Mouse (Mus musculus): ENCODE measurements around the gene Adamtsl1. TPM values are rescaled to one million over a fixed set of nuclear protein-coding genes. Genes with fewer than 3 reads are reported as not detected.

Gene Adamtsl1
- total and polyA plus RNA-seq, 3 experiments: 0.05 TPM; not detected in 2

DNA sequence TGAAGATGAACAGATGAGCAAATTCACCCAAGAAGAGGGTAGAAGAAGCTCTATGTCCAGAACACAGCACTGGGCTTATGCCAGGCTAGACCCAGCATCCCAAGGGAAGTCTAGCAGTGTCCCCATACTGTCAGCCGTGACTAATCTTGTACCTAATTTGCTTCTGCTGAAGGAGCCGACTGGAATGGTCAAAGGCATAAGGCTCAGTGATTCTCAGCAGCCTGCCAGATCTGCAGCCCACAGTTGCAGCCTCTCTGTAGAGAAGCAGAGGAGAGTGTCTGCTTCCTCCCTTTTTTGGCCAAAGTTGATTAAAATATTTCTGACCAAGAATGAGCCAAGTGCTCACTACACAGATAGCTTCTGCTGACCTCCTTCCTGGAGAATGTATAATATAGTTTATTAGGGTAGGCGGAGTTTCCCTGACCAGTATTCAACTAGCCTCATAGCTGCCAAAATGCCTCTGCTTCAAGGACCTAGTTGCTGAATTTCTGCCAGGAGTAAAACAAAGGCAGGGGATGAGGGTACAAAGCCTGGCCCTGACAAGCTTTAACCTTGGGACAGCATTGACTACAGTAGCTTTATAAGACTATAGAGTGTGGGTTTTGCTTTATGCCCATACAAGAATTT, 804.1 kb downstream of the Adamtsl1 start:
- Histone ChIP-seq H3K4me1 (ENCODE audit: insufficient read depth, low read depth, low read length) (no peaks in the 10 kb centered on the region), H3K9me3 (replicated peaks) (no peaks in the 10 kb centered on the region), H3K27me3 (ENCODE audit: insufficient read depth, low read length) (no peaks in the 10 kb centered on the region; the same call in 1 of the 2 replicates), H3K36me3 (replicated peaks) (no peaks in the 10 kb centered on the region), H3K4me3 (ENCODE audit: low read depth, low read length) (no peak overlapping the region)
- ATAC-seq (ENCODE audit: extremely low read depth, insufficient number of reproducible peaks, low FRiP score, poor library complexity, severe bottlenecking) (no peak), DNase-seq (ENCODE audit: low spot score) (no peak)
- TF ChIP-seq GATA1 (IDR thresholded peaks at IDR 0.05; ENCODE audit: borderline replicate concordance, low read length): no peak
- TF ChIP-seq TAL1 (conservative IDR thresholded peaks at IDR 0.05; ENCODE audit: low read depth, low read length): no peak
- no peak for TF ChIP-seq GATA2 (IDR thresholded peaks at IDR 0.05; ENCODE audit: borderline replicate concordance, low read depth, low read length)
- no peak for TF ChIP-seq POLR2AphosphoS5 (IDR thresholded peaks at IDR 0.05; ENCODE audit: insufficient replicate concordance, low read depth, low read length)

DNA sequence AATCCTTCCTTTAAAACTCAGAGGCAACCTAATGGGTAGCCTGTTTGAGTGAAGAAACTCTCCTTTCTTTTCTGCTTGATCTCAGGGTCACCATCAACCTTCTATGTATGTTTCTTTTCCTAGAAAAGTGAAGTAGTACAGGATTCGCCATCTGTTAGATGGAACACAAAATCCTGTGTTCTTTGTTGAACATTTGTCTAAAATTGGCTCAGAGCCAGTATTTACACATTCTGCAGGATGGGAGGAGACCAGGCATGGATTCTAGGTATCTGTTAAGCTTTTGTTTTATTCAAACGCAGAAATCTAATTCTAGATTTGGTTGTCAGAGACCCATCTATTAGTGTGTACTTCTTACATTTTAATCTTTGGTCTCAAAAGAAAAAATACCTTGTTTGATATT, 811.4 kb downstream of the Adamtsl1 start:
- Histone ChIP-seq H3K27me3 (ENCODE audit: insufficient read depth, low read length) (no peaks in the 10 kb centered on the region; the same call in 1 of the 2 replicates), H3K9me3 (replicated peaks) (no peaks in the 10 kb centered on the region), H3K4me1 (ENCODE audit: insufficient read depth, low read depth, low read length) (no peaks in the 10 kb centered on the region), H3K36me3 (replicated peaks) (no peaks in the 10 kb centered on the region), H3K4me3 (ENCODE audit: low read depth, low read length) (no peak overlapping the region)
- ATAC-seq (ENCODE audit: extremely low read depth, insufficient number of reproducible peaks, low FRiP score, poor library complexity, severe bottlenecking) (no peak), DNase-seq (ENCODE audit: low spot score) (no peak)
- TF ChIP-seq TAL1 (conservative IDR thresholded peaks at IDR 0.05; ENCODE audit: low read depth, low read length) (no peak), CTCF (IDR thresholded peaks at IDR 0.05; ENCODE audit: low read depth, low read length) (no peak)

- TF ChIP-seq TAL1 (conservative IDR thresholded peaks at IDR 0.05; ENCODE audit: low read depth, low read length): no peak
- TF ChIP-seq POLR2AphosphoS5 (IDR thresholded peaks at IDR 0.05; ENCODE audit: insufficient replicate concordance, low read depth, low read length): no peak
- TF ChIP-seq GATA2 (IDR thresholded peaks at IDR 0.05; ENCODE audit: borderline replicate concordance, low read depth, low read length): no peak
- no peak for TF ChIP-seq GATA1 (IDR thresholded peaks at IDR 0.05; ENCODE audit: borderline replicate concordance, low read length)
- TF ChIP-seq CTCF (IDR thresholded peaks at IDR 0.05; ENCODE audit: low read depth, low read length): no peak
- ATAC-seq (ENCODE audit: extremely low read depth, insufficient number of reproducible peaks, low FRiP score, poor library complexity, severe bottlenecking) (no peak), DNase-seq (ENCODE audit: low spot score) (no peak)
- Histone ChIP-seq H3K27me3 (ENCODE audit: insufficient read depth, low read length) (no peaks in the 10 kb centered on the region; the same call in 1 of the 2 replicates), H3K4me1 (ENCODE audit: insufficient read depth, low read depth, low read length) (no peaks in the 10 kb centered on the region), H3K9me3 (replicated peaks) (no peaks in the 10 kb centered on the region), H3K4me3 (ENCODE audit: low read depth, low read length) (no peak overlapping the region), H3K36me3 (replicated peaks) (no peaks in the 10 kb centered on the region)
Observed at GRCm38 (mm10) chr4:86326003-86326402, 812.0 kb downstream of the Adamtsl1 start.

DNA sequence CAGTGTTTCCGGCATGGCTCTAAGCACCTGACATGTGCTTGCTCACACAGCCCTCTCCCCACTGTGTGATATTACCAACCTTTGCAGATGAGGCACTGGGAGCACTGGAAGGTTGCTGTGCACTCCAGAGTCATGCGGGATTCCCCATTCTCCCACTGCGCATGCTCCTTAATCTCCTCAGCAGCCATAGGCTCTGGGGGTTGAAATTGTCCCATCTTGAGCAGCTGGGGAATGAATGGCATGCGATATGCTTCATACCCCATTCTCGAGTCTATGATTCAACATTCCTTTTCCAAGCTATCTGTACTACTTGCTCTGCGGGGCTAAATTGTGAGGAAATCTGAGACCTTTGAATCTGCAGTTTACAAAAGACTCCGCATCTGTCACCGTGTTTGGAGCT, 812.7 kb downstream of the Adamtsl1 start:
- H3K27me3 ChIP-seq (ENCODE audit: insufficient read depth, low read length): no peaks in the 10 kb centered on the region; the same call in 1 of the 2 replicates
- H3K36me3 ChIP-seq (replicated peaks): no peaks in the 10 kb centered on the region
- no peak overlapping the region for H3K4me3 ChIP-seq (ENCODE audit: low read depth, low read length)
- TF ChIP-seq GATA1 (IDR thresholded peaks at IDR 0.05; ENCODE audit: borderline replicate concordance, low read length) (no peak), GATA2 (IDR thresholded peaks at IDR 0.05; ENCODE audit: borderline replicate concordance, low read depth, low read length) (no peak), POLR2AphosphoS5 (IDR thresholded peaks at IDR 0.05; ENCODE audit: insufficient replicate concordance, low read depth, low read length) (no peak), TAL1 (conservative IDR thresholded peaks at IDR 0.05; ENCODE audit: low read depth, low read length) (no peak), CTCF (IDR thresholded peaks at IDR 0.05; ENCODE audit: low read depth, low read length) (no peak)
- DNase-seq (ENCODE audit: low spot score) (no peak), ATAC-seq (ENCODE audit: extremely low read depth, insufficient number of reproducible peaks, low FRiP score, poor library complexity, severe bottlenecking) (no peak)
- no peaks in the 10 kb centered on the region for H3K4me1 ChIP-seq (ENCODE audit: insufficient read depth, low read depth, low read length)
- H3K9me3 ChIP-seq (replicated peaks): no peaks in the 10 kb centered on the region

DNA sequence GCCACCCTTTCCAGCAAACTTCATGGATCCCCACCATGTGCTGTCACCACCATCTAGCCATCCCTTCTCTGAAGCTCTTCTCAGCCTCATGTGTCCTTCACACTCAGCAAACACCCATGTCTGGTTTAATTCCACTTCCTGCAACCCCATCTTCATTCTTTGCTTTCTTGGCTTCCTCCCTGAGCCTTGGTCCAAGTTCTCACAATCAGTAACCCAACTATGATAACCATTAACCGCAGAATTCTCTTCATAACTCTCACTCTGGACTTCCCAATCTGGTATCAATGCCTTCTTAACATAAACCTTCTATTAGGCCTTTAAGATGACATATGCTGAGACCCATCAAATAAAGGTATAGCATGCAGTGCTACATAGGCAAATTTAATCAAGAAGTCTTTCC, 815.5 kb downstream of the Adamtsl1 start:
- ATAC-seq (ENCODE audit: extremely low read depth, insufficient number of reproducible peaks, low FRiP score, poor library complexity, severe bottlenecking): no peak

GRCm38 (mm10) chr4:86335861-86336415, 822.0 kb downstream of the Adamtsl1 start:
- DNase-seq (ENCODE audit: low spot score) (no peak), ATAC-seq (ENCODE audit: extremely low read depth, insufficient number of reproducible peaks, low FRiP score, poor library complexity, severe bottlenecking) (no peak)
- Histone ChIP-seq H3K36me3 (replicated peaks) (no peaks in the 10 kb centered on the region), H3K27me3 (ENCODE audit: insufficient read depth, low read length) (no peaks in the 10 kb centered on the region), H3K9me3 (replicated peaks) (no peaks in the 10 kb centered on the region), H3K4me3 (ENCODE audit: low read depth, low read length) (no peak overlapping the region), H3K4me1 (ENCODE audit: insufficient read depth, low read depth, low read length) (no peaks in the 10 kb centered on the region)
- no peak for TF ChIP-seq CTCF (IDR thresholded peaks at IDR 0.05; ENCODE audit: low read depth, low read length)
- TF ChIP-seq GATA1 (IDR thresholded peaks at IDR 0.05; ENCODE audit: borderline replicate concordance, low read length): no peak
- TF ChIP-seq TAL1 (conservative IDR thresholded peaks at IDR 0.05; ENCODE audit: low read depth, low read length): no peak
- no peak for TF ChIP-seq GATA2 (IDR thresholded peaks at IDR 0.05; ENCODE audit: borderline replicate concordance, low read depth, low read length)
- TF ChIP-seq POLR2AphosphoS5 (IDR thresholded peaks at IDR 0.05; ENCODE audit: insufficient replicate concordance, low read depth, low read length): no peak

More for the DNA sequence above, 815.5 kb downstream of the Adamtsl1 start:
- no peaks in the 10 kb centered on the region for H3K9me3 ChIP-seq (replicated peaks)
- DNase-seq (ENCODE audit: low spot score): no peak
- no peaks in the 10 kb centered on the region for H3K36me3 ChIP-seq (replicated peaks)
- H3K4me1 ChIP-seq (ENCODE audit: insufficient read depth, low read depth, low read length): no peaks in the 10 kb centered on the region
- no peaks in the 10 kb centered on the region for H3K27me3 ChIP-seq (ENCODE audit: insufficient read depth, low read length)
- H3K4me3 ChIP-seq (ENCODE audit: low read depth, low read length): no peak overlapping the region
- TF ChIP-seq GATA2 (IDR thresholded peaks at IDR 0.05; ENCODE audit: borderline replicate concordance, low read depth, low read length) (no peak), GATA1 (IDR thresholded peaks at IDR 0.05; ENCODE audit: borderline replicate concordance, low read length) (no peak)

All from G1E (cell line).